Mouse (Mus musculus) MEL (cell line): Measurements from ENCODE around the gene Ddah1. TPM values are rescaled to one million over a fixed set of nuclear protein-coding genes. Genes with fewer than 3 reads are reported as not detected.

ENCODE experiments used
- DNase-seq: peaks from one replicate; pipeline ENCODE4 v3.0.0; 2011; ENCODE audit warnings: low read depth, low spot score
- H3K27ac ChIP-seq: 2 replicates; pipeline ENCODE4 v1.5.1; 2012; ENCODE audit warnings: low read depth, mild to moderate bottlenecking, control low read depth, low read length, moderate library complexity; ENCODE audit not compliant: control insufficient read depth
- H3K27me3 ChIP-seq, 2 experiments: fragments of 150-350 bp in 1 of 2; sonication (generic) in 1 of 2; 2 replicates each; pipeline ENCODE4 v1.6.1; 2012; ENCODE audit warnings: low read length in 2 of 2, mild to moderate bottlenecking in 2 of 2, improper control_type of control experiment in 1 of 2, moderate library complexity in 1 of 2; ENCODE audit not compliant: insufficient read depth in 2 of 2, control insufficient read depth in 1 of 2
- H3K36me3 ChIP-seq, 2 experiments: 2 replicates each; pipeline ENCODE4 v1.6.1; 2012 to 2014; ENCODE audit warnings: low read length in 2 of 2, improper control_type of control experiment in 1 of 2, inconsistent platforms in 1 of 2, mild to moderate bottlenecking in 1 of 2; ENCODE audit not compliant: insufficient read depth in 2 of 2, control insufficient read depth in 1 of 2
- H3K4me1 ChIP-seq, 2 experiments: fragments of 150-350 bp in 1 of 2; sonication (generic) in 1 of 2; 2 replicates each; pipeline ENCODE4 v1.6.1; 2012; ENCODE audit warnings: low read length in 2 of 2, improper control_type of control experiment in 1 of 2, mild to moderate bottlenecking in 1 of 2; ENCODE audit not compliant: insufficient read depth in 2 of 2, control insufficient read depth in 1 of 2
- H3K4me3 ChIP-seq, 2 experiments: fragments of 150-350 bp in 1 of 2; sonication (generic) in 1 of 2; 2 replicates each; pipeline ENCODE4 v1.5.1; 2012; ENCODE audit warnings: low read depth in 2 of 2, low read length in 2 of 2, mild to moderate bottlenecking in 2 of 2, moderate library complexity in 2 of 2, control low read depth in 1 of 2, improper control_type of control experiment in 1 of 2; ENCODE audit not compliant: control insufficient read depth in 1 of 2, insufficient read depth in 1 of 2
- H3K79me2 ChIP-seq: 2 replicates; pipeline ENCODE4 v1.6.1; 2012; ENCODE audit warnings: mild to moderate bottlenecking, low read length, moderate library complexity; ENCODE audit not compliant: control insufficient read depth, poor library complexity, insufficient read depth
- H3K9ac ChIP-seq: 2 replicates; pipeline ENCODE4 v1.6.1; 2012; ENCODE audit warnings: low read depth, mild to moderate bottlenecking, control low read depth, low read length, moderate library complexity; ENCODE audit not compliant: control insufficient read depth, poor library complexity, severe bottlenecking
- H3K9me3 ChIP-seq: fragments of 150-350 bp; sonication (generic); replicated peaks from 2 replicates; pipeline ENCODE4 v1.6.1; 2012; ENCODE audit warnings: mild to moderate bottlenecking, low read length, improper control_type of control experiment, moderate library complexity; ENCODE audit not compliant: insufficient read depth
- CHD1 ChIP-seq: IDR thresholded peaks from 2 replicates; pipeline ENCODE4 v1.6.1; 2012; ENCODE audit warnings: low read depth, mild to moderate bottlenecking, inconsistent platforms, low read length, improper control_type of control experiment
- CTCF ChIP-seq, 3 experiments: IDR thresholded peaks in 2 of 3; conservative IDR thresholded peaks in 1 of 3; 2 replicates each; pipeline ENCODE4 v1.5.1; 2011 to 2012; ENCODE audit warnings: low read length in 3 of 3, low read depth in 2 of 3, mild to moderate bottlenecking in 2 of 3, improper control_type of control experiment in 1 of 3, inconsistent platforms in 1 of 3, mixed read lengths in 1 of 3, moderate library complexity in 1 of 3; ENCODE audit not compliant: control insufficient read depth in 1 of 3, insufficient read depth in 1 of 3, poor library complexity in 1 of 3, severe bottlenecking in 1 of 3
- ELF1 ChIP-seq: IDR thresholded peaks from 2 replicates; pipeline ENCODE4 v1.6.1; 2014; ENCODE audit warnings: low read depth, mild to moderate bottlenecking, inconsistent platforms, low read length, improper control_type of control experiment, moderate library complexity
- ETS1 ChIP-seq: IDR thresholded peaks from 2 replicates; pipeline ENCODE4 v1.6.1; 2012; ENCODE audit warnings: low read depth, mild to moderate bottlenecking, inconsistent platforms, low read length, improper control_type of control experiment, moderate library complexity
- GATA1 ChIP-seq: IDR thresholded peaks from 2 replicates; pipeline ENCODE4 v1.6.1; 2011; ENCODE audit warnings: low read depth, low read length, improper control_type of control experiment
- HCFC1 ChIP-seq: IDR thresholded peaks from 2 replicates; pipeline ENCODE4 v1.6.1; 2012; ENCODE audit warnings: low read depth, mild to moderate bottlenecking, inconsistent platforms, low read length, improper control_type of control experiment, moderate library complexity
- JUND ChIP-seq: IDR thresholded peaks from 2 replicates; pipeline ENCODE4 v1.6.1; 2011; ENCODE audit warnings: low read depth, mild to moderate bottlenecking, improper control_type of control experiment, low read length
- MAFK ChIP-seq: IDR thresholded peaks from 2 replicates; pipeline ENCODE4 v1.6.1; 2011; ENCODE audit warnings: low read depth, mild to moderate bottlenecking, low read length, improper control_type of control experiment, borderline replicate concordance
- MAZ ChIP-seq: IDR thresholded peaks from 2 replicates; pipeline ENCODE4 v1.6.1; 2012; ENCODE audit warnings: low read depth, mild to moderate bottlenecking, inconsistent platforms, low read length, improper control_type of control experiment
- POLR2AphosphoS2 ChIP-seq: IDR thresholded peaks from 2 replicates; pipeline ENCODE4 v1.6.1; 2011; ENCODE audit warnings: low read length, improper control_type of control experiment
- POLR2AphosphoS5 ChIP-seq: IDR thresholded peaks from 2 replicates; pipeline ENCODE4 v1.6.1; 2012; ENCODE audit warnings: low read depth, borderline replicate concordance, mild to moderate bottlenecking, inconsistent platforms, low read length, moderate library complexity, mixed read lengths
- RAD21 ChIP-seq: IDR thresholded peaks from 2 replicates; pipeline ENCODE4 v1.6.1; 2011; ENCODE audit warnings: mild to moderate bottlenecking, low read depth, low read length, improper control_type of control experiment
- SMC3 ChIP-seq: IDR thresholded peaks from 2 replicates; pipeline ENCODE4 v1.6.1; 2011; ENCODE audit warnings: low read depth, low read length, improper control_type of control experiment
- TBP ChIP-seq: IDR thresholded peaks from 2 replicates; pipeline ENCODE4 v1.8.0; 2011; ENCODE audit warnings: low read depth, low read length, improper control_type of control experiment
- USF1 ChIP-seq: IDR thresholded peaks from 2 replicates; pipeline ENCODE4 v1.6.1; 2014; ENCODE audit warnings: low read depth, mild to moderate bottlenecking, inconsistent platforms, low read length, improper control_type of control experiment, moderate library complexity
- USF2 ChIP-seq, 2 experiments: IDR thresholded peaks; 2 replicates each; pipeline ENCODE4 v1.6.1; 2011 to 2012; ENCODE audit warnings: improper control_type of control experiment in 2 of 2, low read length in 2 of 2, borderline replicate concordance in 1 of 2, inconsistent platforms in 1 of 2, low read depth in 1 of 2, mild to moderate bottlenecking in 1 of 2; ENCODE audit not compliant: insufficient read depth in 1 of 2
- ZC3H11A ChIP-seq: IDR thresholded peaks from 2 replicates; pipeline ENCODE4 v1.6.1; 2012; ENCODE audit warnings: low read depth, mild to moderate bottlenecking, inconsistent platforms, low read length, improper control_type of control experiment
- ZKSCAN1 ChIP-seq: IDR thresholded peaks from 2 replicates; pipeline ENCODE4 v1.6.1; 2012; ENCODE audit warnings: low read depth, mild to moderate bottlenecking, inconsistent platforms, low read length, improper control_type of control experiment, moderate library complexity
- ZNF384 ChIP-seq: IDR thresholded peaks from 2 replicates; pipeline ENCODE4 v1.6.1; 2012; ENCODE audit warnings: low read depth, mild to moderate bottlenecking, inconsistent platforms, low read length, improper control_type of control experiment
- polyA plus RNA-seq, 2 experiments: library from polyadenylated mRNA; stranded (reverse) in 1 of 2; unstranded in 1 of 2; fragments of >175 nt in 1 of 2; fragments of >200 nt in 1 of 2; gene quantifications; 2 replicates each; pipeline versions ENCODE4 v1.2.1 to v1.2.4; 2012; ENCODE audit warnings: low replicate concordance in 2 of 2, low read depth in 1 of 2; ENCODE audit not compliant: insufficient read length in 2 of 2, insufficient read depth in 1 of 2, missing spikeins in 1 of 2
- total RNA-seq: library from RNA; depleted of rRNA; stranded (reverse); fragments of 300-350 nt; gene quantifications from 2 replicates; pipeline ENCODE4 v1.2.3, GENCODE M21; 2012

Ddah1 gene
- total and polyA plus RNA-seq, 3 experiments: not detected

GRCm38 (mm10) chr3:145846255-145846654 is 87.8 kb downstream of the Ddah1 start:
- H3K9me3 ChIP-seq: no peaks in the 10 kb centered on the region
- no peak overlapping the region for H3K4me3 ChIP-seq
- no peak overlapping the region for H3K27ac ChIP-seq
- H3K9ac ChIP-seq: no peak overlapping the region
- TF ChIP-seq JUND (no peak), TBP (no peak), ETS1 (no peak), ZKSCAN1 (no peak), ELF1 (no peak), HCFC1 (no peak), GATA1 (no peak), MAFK (no peak), USF2 (IDR thresholded peaks at IDR 0.05; ENCODE audit: borderline replicate concordance in 1 of 2, insufficient read depth in 1 of 2, low read depth in 1 of 2, low read length in 2 of 2) (no peak), CTCF (IDR thresholded peaks at IDR 0.05 in 2 of 3, conservative IDR thresholded peaks at IDR 0.05 in 1 of 3; ENCODE audit: control insufficient read depth in 1 of 3, insufficient read depth in 1 of 3, low read depth in 2 of 3, low read length in 3 of 3, poor library complexity in 1 of 3, severe bottlenecking in 1 of 3) (no peak), RAD21 (no peak), USF1 (no peak), ZNF384 (no peak), CHD1 (no peak), ZC3H11A (no peak), POLR2AphosphoS5 (no peak), POLR2AphosphoS2 (no peak), MAZ (no peak), SMC3 (no peak)
- no peaks in the 10 kb centered on the region for H3K79me2 ChIP-seq
- no peaks in the 10 kb centered on the region for H3K4me1 ChIP-seq
- no peak for DNase-seq
- no peaks in the 10 kb centered on the region for H3K36me3 ChIP-seq
- H3K27me3 ChIP-seq: no peaks in the 10 kb centered on the region

DNA sequence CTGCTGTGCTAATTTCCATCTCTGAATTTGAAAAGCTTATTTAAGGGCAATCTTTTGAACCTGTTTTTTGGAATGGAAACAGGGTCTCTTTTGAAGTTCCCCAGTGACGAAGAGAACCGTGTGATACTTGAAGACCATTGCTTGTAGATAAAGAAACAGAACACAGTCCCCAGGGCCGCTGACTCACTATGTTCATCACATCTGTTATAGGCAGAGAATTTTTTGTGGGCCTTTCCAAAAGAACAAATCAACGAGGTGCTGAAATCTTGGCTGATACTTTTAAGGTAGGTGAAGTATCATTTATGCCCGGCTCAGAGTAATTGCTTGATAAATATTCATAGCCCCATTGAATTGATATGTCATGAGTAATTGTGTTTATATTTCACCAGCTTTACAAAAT is 93.6 kb downstream of the Ddah1 start:
- TF ChIP-seq ELF1: no peak
- TF ChIP-seq, all 39 proteins: peak for 0
- Histone ChIP-seq H3K9me3 (no peaks in the 10 kb centered on the region), H3K27me3 (no peaks in the 10 kb centered on the region), H3K79me2 (no peaks in the 10 kb centered on the region), H3K27ac (no peak overlapping the region), H3K9ac (no peak overlapping the region), H3K4me3 (no peak overlapping the region), H3K36me3 (no peaks in the 10 kb centered on the region), H3K4me1 (no peaks in the 10 kb centered on the region)
- no peak for DNase-seq
